Mouse (Mus musculus) thymus, adult 18-20 months (tissue): ENCODE measurements around the gene Spsb1.

Experiments
- DNase-seq, 2 experiments: peaks; one replicate each; pipeline ENCODE4 v3.0.0; 2022; ENCODE audit warnings: mixed read lengths in 2 of 2

Gene Spsb1

DNA sequence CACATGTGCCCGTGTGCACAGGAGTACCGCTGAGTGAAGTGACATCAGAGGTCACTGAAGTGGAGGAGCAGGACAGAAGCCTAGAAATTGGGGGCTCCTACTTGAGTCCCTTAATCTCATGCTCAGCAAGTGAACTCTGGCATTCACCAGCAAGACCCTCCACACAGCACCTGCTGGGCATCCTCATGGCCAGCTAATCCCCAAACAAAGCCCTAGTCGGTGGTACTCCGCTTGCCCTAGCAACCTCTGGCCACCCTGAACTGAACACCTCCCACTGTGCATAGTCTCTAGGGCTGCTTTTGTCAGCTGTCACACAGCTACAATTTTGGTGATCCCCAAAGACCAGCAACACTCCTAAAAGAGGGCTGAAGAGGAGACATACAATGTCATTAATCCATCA, 44.3 kb downstream of the Spsb1 start:
- DNase-seq, result no peak

- DNase-seq, result no peak
These were observed 45.3 kb downstream of the Spsb1 start for GRCm38 (mm10) chr4:149909551-149909950.

GRCm38 (mm10) chr4:149908923-149909322, 45.9 kb downstream of the Spsb1 start:
- DNase-seq, result no peak

- DNase-seq, result no peak
These were observed 47.2 kb downstream of the Spsb1 start for GRCm38 (mm10) chr4:149907656-149908055.

- no peak for DNase-seq
These were observed 47.9 kb downstream of the Spsb1 start for GRCm38 (mm10) chr4:149906921-149907320.

DNA sequence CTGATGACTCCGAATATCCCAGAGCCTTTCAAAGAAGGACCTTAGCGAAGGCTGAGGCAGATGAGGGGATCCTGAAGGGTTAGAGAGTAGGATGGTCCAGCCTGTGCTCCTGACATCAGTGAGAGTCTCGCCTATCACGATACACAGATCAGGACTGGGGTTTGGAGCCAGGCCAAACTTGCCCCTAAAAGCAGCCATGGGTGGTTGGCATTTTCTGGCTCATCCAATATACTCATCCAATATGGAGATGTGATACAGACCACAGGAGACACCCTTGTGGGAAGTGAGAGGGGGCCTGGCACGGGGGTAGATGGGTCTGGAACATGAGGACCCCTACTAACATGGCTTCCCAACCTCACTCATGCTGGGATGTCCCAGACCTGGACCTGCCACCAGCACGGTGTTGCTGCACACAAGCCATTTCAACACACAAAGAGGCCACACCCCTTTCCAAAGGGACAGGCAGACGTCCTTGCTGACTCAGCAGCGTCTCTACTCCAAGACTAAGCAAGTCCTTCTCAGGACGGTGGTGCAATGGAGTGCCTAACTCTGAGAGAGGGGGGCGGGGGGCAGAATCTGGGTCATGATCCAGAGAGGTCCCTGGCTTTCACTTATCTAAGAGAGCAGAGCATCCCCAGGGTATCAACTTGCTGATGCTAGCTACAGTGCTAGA, 49.4 kb downstream of the Spsb1 start:
- DNase-seq, result no peak

GRCm38 (mm10) chr4:149903026-149903425, 51.8 kb downstream of the Spsb1 start:
- no peak for DNase-seq

DNA sequence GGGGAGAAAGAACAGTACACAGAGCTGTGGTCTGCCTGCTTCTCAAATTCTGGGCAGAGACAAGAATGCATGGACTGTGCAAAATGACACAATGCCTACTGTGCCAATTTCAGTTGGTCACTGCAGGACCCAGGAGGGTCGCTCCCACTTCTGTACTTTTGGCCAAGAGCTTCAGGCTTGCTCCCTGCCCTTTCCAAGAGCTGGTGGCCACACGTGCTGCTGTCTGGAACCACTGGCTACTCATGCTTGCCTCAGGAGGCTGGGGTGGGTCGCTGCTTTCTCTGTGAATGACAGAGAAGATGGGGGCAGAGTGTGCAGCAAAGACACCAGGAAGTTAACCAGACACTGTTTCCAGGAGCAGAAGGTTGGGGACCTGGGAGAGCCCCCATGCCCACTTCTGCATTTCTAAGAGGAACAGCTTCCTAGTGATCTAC, 53.5 kb downstream of the Spsb1 start:
- no peak for DNase-seq

- no peak for DNase-seq
These were observed 57.1 kb downstream of the Spsb1 start for GRCm38 (mm10) chr4:149897661-149898260.

- DNase-seq, result no peak
These were observed 58.8 kb downstream of the Spsb1 start for GRCm38 (mm10) chr4:149896024-149896538.

- no peak for DNase-seq
These were observed 59.6 kb downstream of the Spsb1 start for GRCm38 (mm10) chr4:149895226-149895625.

DNA sequence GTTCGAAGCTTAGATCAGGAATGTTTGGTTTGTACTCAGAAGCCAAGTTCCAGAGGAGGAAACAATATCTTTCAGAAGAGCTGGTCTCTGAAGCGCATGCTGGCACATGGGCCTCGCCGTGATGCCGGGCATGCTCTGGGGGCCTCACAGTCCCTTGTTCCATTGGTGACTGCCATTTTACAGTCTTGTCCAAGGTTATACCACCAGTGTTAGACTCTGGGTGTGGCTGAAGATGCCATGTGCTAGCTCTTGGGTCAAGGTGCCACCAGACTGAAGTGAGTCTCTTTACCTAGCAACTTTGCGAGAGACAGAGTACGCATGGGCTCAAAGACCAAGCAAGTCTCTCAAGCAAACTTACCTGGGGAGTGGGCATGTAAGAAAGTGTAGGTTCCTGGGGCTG, 60.5 kb downstream of the Spsb1 start:
- DNase-seq, result no peak

DNA sequence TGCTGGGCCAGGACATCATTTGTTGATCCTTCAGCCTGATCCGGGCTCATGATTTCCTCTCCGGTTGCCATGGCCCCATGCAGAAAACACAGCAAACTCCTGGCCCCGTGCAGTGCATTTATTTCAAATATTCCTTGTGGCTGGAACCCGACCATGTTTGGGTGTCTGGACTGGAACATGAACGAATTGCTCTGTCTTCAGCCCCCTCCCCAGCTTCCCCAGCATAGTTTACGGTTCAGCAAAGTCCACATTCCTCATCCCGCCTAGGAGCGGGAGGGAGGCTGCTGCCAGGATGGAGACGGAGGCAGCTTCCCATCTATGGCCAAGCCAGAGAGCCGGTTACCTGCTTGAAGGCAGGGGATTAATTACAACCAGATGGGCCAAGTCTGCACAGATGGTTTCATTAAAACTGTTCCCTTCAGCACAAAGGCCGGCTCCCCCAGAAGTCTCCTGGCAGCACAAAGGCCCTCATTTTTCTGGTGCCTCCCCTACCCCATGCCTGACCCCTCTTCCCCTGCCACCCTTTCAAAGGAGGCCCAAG, 61.2 kb downstream of the Spsb1 start:
- no peak for DNase-seq

GRCm38 (mm10) chr4:149891172-149891960, 63.5 kb downstream of the Spsb1 start:
- DNase-seq, result no peak

GRCm38 (mm10) chr4:149890551-149890950, 64.3 kb downstream of the Spsb1 start:
- no peak for DNase-seq

- peak; percentile 52 to 56 for DNase-seq
These were observed 65.0 kb downstream of the Spsb1 start for GRCm38 (mm10) chr4:149889851-149890250.

DNA sequence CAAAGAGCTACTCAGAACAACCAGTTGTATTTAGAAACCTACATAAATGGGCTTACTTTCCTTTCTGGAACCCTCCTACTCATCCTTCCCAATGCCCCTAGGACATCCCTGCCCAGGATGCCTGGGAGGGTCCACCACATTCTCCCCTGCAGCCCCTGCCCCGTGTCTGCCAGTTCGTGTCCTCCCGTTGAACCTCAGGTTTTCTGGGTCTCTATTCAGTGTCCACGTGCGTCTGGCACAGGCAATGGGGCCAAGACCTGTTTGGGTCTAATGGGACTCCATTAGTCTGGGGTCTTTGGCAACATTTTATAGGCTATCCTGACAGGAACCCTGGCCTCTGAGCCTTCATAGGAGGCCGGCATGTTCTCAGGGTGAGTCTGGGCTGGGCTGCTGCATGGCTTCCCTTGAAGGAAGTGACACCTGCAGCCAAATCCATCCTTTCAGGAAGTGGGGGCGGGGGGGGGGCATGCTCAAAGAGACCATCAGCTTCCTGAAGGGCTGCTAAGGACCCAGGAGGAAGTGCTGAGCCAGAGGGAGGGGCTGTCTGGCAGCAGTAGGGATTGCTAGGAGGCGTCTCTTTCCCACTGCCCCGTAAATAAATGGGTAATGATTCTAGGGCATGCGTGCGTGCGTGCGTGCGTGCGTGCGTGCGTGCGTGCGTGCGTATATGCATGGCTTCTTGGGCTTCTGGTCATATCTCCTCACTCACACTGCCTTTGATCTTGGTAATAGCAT, 65.9 kb downstream of the Spsb1 start:
- peak in 1 of 2 experiments; percentile 44 for DNase-seq

DNA sequence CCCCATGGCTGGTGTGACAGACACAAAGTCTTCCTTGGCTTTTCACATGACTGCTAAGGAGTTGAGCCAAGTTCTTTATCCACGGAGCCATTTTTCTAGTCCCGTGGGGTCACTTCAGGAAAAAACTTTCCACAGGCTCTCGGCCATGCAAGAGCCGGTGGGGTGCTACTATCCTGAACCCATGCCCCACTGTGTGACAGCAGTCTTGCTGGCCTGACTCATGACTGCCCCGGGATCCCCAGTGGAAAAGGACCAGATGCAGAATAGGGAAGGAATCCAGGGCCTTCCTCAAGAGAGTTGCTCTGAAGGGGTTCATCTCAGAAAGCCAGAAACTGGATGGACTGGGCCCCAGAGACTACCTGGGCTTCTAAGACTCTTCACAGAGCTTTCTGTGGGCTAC, 66.7 kb downstream of the Spsb1 start:
- no peak for DNase-seq

DNA sequence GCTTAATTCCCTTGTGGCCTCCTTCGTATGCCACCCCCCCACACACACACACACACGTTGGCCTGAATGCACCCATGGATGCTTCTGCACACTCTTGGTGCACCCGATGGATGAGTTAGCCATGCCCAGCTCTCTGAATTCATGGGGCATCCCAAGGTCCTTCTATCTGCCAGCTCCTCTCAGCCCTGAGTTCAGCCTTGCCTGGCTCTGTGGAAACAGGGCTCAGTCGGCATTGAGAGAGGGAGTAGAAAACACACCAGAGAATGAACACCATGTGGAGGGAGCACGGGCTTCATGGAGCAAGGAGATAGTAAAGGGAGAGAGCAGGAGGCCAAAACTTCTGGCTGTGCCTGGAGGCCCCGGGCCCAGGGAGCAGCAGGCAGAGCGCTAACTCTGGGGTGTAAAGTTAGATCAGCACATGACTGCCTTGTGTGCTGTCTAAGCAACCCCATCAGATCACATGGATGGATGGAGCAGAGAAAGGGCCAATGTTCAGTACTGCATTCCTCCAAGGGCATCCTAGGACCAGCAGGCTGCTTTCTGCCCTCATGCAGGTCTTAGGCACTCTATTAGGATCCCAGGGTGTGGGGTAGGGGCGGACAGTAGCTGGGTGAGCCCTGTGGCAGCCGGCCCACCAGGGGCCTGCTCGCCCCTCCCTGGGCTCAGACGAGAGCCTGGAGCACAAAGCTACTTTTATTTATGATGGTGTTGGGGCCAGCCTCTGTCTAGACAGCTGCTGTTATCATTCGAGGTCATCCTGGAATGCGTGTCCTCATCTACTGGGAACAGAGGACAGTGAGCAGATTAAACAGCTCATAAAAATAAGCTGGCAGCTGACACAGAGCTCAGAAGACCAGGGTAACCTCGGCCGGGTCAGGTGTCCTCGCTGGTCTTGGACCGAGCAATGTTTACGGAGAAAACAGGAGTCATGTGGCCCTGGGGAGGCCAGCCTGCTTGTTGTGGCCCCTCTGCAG, 68.3 kb downstream of the Spsb1 start:
- no peak for DNase-seq

- no peak for DNase-seq
These were observed 70.9 kb downstream of the Spsb1 start for GRCm38 (mm10) chr4:149883990-149884389.

- no peak for DNase-seq
These were observed 72.5 kb downstream of the Spsb1 start for GRCm38 (mm10) chr4:149882139-149882916.
